Mouse (Mus musculus) C2C12 (cell line): ENCODE measurements around the gene Taar3.

Source experiments
- CEBPB ChIP-seq: IDR thresholded peaks from one replicate; pipeline ENCODE4 v1.6.1; 2011; ENCODE audit warnings: low read depth, mild to moderate bottlenecking, control low read depth, moderate library complexity
- CTCF ChIP-seq: IDR thresholded peaks from one replicate; pipeline ENCODE4 v1.5.1; 2011; ENCODE audit not compliant: control insufficient read depth, insufficient read depth, insufficient read length
- MYOG ChIP-seq: IDR thresholded peaks from one replicate; pipeline ENCODE4 v1.6.1; 2011; ENCODE audit not compliant: control insufficient read depth, insufficient read length; ENCODE audit errors: extremely low read depth

DNA sequence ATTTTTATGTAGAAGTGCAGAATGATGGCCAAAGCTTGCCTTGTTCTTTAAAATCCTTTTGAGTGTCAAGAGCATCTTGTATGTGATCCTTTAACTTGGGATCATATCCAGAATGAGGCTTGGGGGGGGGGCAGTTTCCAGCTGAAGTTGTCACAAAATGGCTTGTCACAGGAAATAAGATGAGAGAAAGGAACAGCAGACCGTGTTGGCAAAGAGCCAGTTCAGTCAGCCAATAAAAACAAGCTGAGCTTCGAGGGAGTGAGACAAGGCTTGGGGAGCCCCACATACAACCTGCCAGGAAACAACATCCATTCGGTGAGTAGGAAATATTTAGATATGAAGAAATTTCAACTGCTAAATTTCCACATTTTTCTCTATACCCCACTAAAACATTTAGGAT is 14.1 kb downstream of the Taar3 start:
- no peak for TF ChIP-seq CTCF
- no peak for TF ChIP-seq MYOG
- no peak for TF ChIP-seq CEBPB
